Mouse (Mus musculus): ENCODE measurements around the gene Stxbp1. TPM values are rescaled to one million over a fixed set of nuclear protein-coding genes. Genes with fewer than 3 reads are reported as not detected.

Stxbp1 gene
- total RNA-seq, 2 experiments from 2014 or later: 34.8 to 39.6 TPM

DNA sequence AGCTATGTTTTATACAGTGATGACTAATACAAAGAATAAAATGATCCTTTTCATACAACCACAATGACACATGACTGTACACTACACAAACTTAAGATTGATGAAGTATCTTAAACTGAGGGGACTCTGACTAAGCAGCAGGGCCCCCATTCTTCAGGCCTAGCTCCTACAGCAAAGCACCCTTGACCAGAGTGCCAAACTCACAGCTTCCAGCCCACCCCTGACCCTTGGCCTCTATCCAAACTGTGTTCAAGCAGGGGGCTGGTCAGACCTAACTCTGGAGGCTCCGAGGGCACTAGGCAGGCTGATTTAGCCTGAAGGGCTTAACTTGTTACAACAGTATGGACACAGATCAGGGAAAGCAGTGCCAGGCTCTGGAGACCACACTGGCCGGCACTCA lies 58.5 kb downstream of the Stxbp1 start:
- DNase-seq: no peak

DNA sequence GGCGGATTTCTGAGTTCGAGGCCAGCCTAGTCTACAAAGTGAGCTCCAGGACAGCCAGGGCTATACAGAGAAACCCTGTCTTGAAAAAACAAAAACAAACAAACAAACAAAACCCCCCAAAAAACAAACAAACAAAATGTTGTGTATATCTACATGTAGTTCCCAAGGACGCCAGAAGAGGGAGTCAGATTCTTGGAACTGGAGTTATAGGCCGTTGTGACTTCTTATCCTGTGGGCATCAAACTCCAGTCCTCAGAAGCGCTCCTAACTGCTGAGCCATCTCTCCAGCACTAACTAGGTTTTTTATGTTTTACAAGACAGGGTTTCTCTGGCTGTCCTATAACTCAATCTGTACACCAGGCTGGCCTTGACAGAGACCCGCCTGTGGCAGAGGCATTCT lies 59.9 kb downstream of the Stxbp1 start:
- DNase-seq: no peak

GRCm38 (mm10) chr2:32784048-32784681 lies 62.9 kb downstream of the Stxbp1 start, which contains the start of gene Cfap157:
Gene Cfap157, minus strand, starts transcription at chr2:32784428.
- peak; percentile 53 for DNase-seq

DNA sequence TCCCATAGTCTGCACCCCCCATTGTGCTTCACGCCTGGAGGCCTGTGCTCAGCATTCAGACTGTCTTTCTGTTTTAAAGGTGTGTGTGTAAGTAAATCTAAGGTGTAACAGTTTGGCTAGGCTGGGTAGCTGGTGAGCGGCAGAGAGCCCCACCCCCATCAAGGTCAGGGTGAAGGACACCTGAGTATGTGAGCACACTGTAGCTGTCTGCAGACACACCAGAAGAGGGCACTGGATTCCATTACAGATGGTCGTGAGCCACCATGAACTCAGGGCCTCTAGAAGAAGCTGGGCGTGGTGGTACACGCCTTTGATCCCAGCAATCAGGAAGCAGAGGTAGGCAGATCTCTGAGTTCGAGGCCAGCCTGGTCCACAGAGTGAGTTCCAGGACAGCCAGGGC lies 65.3 kb downstream of the Stxbp1 start:
- DNase-seq: no peak

GRCm38 (mm10) chr2:32779714-32780113 lies 67.3 kb downstream of the Stxbp1 start:
- no peak for DNase-seq

- DNase-seq: peak; percentile 85
These were observed 67.9 kb downstream of the Stxbp1 start for GRCm38 (mm10) chr2:32779131-32779530.

- no peak for DNase-seq
These were observed 69.0 kb downstream of the Stxbp1 start for GRCm38 (mm10) chr2:32778081-32778480.

DNA sequence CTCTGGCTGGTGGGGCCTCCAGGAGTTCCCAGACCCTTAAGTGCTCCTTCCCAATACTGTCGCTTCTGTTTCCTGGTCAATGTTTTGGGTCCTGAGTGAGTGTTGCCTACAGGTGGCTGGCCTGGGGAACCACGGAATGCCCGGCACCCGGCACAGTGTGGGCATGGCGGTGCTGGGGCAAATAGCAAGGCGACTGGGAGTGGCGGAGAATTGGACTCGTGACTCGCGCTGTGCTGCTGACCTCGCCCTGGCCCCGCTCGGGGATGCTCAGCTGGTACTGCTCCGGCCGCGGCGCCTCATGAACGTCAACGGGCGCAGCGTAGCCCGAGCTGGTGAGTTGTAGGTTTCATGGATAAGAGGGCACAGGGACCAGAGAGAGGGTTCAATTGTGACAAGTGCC lies 70.9 kb downstream of the Stxbp1 start:
- DNase-seq: no peak

- DNase-seq: peak; percentile 99
These were observed 71.5 kb downstream of the Stxbp1 start, which contains the start of the genes Ttc16 and Ptrh1 for GRCm38 (mm10) chr2:32775359-32776074. Gene Ttc16, minus strand, starts transcription at chr2:32775633. Gene Ptrh1, plus strand, starts transcription at chr2:32775786.

DNA sequence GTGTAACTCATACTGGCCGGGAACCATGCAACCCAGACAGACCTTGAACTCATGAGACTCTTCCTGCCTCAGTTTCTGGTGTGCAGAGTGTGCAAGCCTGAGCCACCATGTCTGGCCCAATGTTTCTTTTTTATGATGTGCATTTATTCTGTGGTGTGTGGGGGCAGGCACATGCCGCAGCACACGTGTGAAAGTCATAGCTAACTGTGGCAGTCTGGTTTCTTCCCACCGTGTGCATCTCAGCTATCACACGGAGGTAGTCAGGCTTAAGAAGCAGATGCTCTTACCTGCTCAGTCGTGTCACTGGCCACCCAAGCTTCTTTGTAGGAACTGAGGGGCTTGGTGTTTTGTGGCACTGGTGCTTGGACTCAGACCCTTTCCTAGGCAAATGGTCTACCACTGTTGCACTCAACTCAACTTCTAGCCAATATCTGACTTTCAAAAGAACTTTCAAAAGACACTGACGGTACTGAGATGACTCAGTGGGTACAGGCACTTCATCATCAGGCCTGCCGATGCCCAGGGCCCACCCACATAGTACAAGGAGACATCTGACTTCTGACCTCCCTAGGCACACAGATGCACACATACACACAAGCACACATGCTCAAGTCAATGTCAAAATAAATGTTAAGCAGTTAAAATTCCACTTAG lies 74.3 kb downstream of the Stxbp1 start:
- no peak for DNase-seq

DNA sequence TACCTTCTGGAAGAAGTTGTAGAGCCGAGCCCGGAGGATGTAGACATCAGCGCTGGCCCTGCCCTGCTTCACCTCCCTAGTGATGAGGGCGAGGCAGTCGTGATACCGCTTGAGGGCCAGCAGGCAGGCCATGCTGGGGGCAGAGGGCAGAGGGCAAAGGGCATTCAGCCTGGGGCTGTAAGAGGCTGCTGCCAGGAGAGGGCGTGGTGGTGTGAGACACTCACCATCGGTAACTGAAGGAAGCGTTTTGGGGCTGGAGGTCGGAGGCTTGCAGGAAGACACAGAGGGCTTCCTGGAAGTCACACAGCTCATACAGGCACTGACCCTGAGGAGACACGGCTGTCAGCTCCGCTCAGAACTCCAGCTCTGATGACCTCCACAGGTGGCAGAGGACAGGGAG lies 75.2 kb downstream of the Stxbp1 start:
- DNase-seq: no peak

DNA sequence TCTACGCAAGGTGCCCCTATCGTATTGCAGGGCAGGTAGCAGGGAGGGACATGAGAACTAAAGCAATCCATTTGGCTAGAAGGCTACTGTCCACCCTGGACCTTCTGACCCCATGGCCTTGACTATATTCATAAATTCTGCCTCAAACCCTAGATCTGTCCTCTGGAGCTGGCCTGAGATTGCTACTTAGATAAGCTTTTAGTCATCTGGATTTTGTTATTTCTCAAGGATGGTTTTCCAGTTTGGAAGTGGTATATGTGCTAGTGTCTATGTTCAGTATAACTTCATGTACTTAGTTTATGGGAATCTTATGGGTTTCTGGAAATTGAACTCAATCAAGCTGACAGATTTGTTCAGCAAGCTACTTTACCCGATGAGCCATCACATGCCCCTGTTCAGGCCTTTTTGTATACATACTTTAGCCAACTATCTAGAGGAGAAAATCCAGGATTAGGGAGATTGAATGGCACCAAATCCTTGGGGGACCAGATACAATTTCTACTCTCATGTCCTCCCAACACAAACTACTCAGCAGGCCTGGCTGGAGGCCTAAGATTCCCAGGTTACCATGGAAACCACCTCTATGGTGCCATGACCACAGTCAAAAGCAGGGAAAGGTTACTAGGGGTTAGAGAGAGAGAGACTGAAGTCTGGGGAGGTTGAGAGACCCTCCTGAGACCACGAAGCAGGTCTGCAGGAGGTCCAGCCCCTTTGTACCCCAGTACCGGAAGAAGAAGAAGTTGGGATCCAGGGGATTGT lies 77.5 kb downstream of the Stxbp1 start:
- DNase-seq: no peak

DNA sequence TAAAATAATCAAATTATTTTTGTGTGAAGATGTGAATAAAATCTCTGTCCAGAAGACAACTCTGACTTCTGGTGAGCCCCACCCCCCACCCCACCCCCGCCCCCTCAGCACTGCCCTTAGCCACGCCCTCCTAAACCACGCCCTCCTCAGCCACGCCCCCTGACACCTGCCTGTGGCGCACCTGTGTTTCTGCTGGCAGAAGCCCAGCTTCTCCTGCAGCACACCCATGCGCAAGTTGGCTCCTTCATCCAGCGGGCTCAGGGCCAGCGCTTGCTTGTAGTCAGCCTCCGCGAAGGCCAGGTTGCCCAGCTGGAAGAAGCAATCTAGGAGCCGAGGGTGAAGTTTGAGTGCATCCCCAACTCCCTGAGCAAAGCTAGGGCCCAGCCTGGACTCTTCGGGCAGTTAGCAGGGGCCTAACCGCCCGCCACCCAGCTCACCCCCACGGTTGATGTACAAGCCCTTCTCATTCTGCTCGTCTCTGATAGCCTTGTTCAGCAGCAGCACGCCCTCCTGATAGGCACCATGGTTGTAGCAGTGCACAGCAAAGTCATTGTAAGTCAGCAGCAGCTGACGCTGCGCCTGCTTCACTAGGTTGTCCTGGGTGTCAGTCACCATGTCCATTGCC lies 78.3 kb downstream of the Stxbp1 start:
- DNase-seq: no peak

- DNase-seq: no peak
These were observed 79.8 kb downstream of the Stxbp1 start for GRCm38 (mm10) chr2:32767241-32767640.

GRCm38 (mm10) chr2:32763353-32763752 lies 83.7 kb downstream of the Stxbp1 start:
- no peak for DNase-seq

GRCm38 (mm10) chr2:32761859-32762258 lies 85.2 kb downstream of the Stxbp1 start:
- no peak for DNase-seq

DNA sequence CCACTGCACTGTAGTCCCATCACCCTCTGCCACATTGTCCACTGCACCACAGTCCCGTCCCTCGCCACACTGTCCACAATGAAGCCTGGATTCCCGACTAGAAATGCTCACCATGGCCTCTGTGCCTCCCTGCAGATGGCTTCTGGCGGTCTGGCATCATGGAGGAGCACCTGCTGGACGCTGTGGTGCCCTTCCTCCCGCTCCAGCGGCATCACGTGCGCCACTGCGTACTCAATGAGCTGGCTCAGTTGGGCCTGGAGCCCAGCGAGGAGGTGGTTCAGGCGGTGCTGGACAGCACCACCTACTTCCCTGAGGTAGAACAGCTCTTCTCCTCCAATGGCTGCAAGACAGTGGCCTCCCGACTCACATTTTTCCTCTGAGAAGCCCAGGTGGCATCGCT lies 85.7 kb downstream of the Stxbp1 start:
- no peak for DNase-seq

DNA sequence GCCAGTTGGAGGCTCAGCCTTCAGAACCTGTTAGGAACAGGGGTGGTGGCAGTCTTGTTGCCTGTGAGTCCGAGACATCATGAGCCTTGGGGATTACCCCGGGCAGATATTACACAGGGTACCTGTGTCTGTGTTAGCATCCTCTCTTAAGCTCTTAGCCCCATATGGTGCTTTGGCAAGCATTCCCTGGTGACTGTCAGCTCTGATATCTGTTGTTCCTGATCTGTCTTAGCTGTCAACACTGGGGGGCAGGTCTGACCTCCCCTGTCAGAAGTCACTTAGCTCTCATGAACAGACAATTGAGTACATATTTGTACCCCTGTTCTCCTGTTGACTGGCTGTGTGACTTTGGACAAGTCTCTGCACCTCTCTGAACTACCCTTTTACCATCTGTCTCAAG lies 88.0 kb downstream of the Stxbp1 start:
- DNase-seq: no peak

DNA sequence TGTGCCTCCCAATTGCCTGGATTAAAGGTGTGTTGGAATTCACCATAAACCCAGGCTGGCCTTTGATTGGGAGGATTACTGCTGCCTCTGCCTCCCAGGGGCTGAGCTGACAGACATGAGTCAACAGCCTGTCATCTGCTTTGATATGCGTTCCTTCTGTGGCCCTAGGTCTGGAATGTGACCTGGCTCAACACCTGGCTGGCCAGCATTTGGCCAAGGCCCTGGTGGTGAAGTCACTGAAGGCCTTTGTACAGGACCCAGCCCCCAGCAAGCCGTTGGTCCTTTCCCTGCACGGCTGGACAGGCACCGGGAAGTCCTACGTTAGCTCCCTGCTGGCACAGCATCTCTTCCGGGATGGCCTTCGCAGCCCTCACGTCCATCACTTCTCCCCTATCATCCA lies 88.5 kb downstream of the Stxbp1 start:
- DNase-seq: no peak

DNA sequence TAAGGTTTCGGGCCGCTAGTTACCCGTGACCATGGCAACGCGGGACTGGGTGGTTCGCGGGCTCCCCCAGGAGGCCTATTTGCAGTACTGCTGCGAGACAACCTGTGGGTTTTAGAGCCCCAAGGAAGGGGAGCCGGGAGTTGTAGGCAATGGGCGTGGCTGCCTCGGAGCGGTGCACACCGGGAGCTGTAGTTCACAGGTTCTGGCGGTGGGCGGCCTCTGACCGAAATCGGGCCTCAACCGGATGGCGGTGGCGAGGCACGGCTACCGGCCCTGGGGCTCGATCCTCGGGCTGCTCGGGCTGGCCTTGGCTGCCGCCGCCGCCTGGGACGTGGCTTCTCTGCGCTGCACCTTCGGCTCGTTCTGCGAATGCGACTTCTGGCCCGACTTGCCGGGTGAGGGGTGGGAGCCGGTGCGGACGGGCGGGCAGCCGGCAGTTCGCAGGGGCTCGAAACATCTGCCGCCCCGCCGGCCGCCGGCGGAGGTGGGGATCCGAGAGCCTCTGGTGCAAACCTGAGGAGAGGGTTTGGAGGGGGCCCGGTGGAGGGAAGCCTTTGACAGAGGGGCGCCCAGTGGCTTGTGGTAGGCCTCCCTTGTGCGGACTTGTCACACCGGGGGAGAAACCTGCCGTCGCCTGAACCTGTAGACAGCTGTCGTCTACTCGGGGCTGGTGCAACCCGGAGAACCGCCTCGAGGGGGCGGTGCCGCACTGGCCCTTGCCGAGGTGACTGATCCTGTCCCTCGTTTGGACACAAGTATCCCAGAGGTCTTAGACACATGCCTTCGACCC lies 89.8 kb downstream of the Stxbp1 start, which contains the start of gene Tor2a:
TSS of gene Tor2a (plus strand) at position 179 of the 790 bp plus-strand sequence.
- DNase-seq: peak; percentile 98

DNA sequence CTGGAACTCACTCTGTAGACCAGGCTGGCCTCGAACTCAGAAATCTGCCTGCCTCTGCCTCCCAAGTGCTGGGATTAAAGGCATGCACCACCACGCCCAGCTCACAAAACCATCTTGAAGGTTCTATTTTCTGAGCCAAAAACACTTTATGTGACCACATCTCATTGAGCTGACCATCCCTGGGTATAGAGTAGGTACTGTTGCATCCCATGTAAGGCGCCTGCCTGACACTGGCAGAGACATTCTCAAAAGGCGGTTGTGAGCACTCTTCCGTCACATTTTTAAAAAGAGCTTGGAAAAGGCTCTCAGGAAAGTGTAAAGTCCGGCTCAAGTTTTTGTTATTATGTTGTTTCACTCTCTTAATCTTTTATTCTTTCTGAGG lies 90.4 kb downstream of the Stxbp1 start:
- no peak for DNase-seq

Data from heart, postnatal 4 days (tissue).